Mouse (Mus musculus): ENCODE results near the gene Adh5. TPM values are rescaled to one million over a fixed set of nuclear protein-coding genes. Genes with fewer than 3 reads are reported as not detected.

The Adh5 gene
- total RNA-seq, 2 experiments from 2014 or later = 51.8 to 60.6 TPM

GRCm38 (mm10) chr3:138495166-138496145 lies 52.6 kb downstream of the Adh5 start:
- Histone ChIP-seq H3K4me3 (no peak overlapping the region), H3K27ac (no peak overlapping the region)
- intact Hi-C loops (cut with DNase I) = no loop called here
- DNase-seq = no peak
- TF ChIP-seq CTCF (IDR thresholded peaks at IDR 0.05) = no peak

GRCm38 (mm10) chr3:138498731-138499130 lies 55.8 kb downstream of the Adh5 start:
- no peak for DNase-seq
- no peak overlapping the region for H3K4me3 ChIP-seq
- TF ChIP-seq CTCF (IDR thresholded peaks at IDR 0.05) = no peak
- H3K27ac ChIP-seq = no peak overlapping the region
- intact Hi-C loops (cut with DNase I) = no loop called here

GRCm38 (mm10) chr3:138499854-138500740 lies 57.2 kb downstream of the Adh5 start:
- Histone ChIP-seq H3K27ac (no peak overlapping the region), H3K4me3 (no peak overlapping the region)
- intact Hi-C loops (cut with DNase I) = no loop called here
- no peak for DNase-seq
- no peak for TF ChIP-seq CTCF (IDR thresholded peaks at IDR 0.05)

- H3K27ac ChIP-seq = no peak overlapping the region
- no peak for DNase-seq
- intact Hi-C loops (cut with DNase I) = no loop called here
- TF ChIP-seq CTCF (IDR thresholded peaks at IDR 0.05) = no peak
- H3K4me3 ChIP-seq = no peak overlapping the region
These were observed 60.9 kb downstream of the Adh5 start for GRCm38 (mm10) chr3:138503754-138504153.

Other genes with a start within 250 kb of the Adh5 start
- gene 4930579F01Rik, start 249.3 kb upstream of the Adh5 start, total RNA-seq (2021) = not detected
- gene Adh7, start 225.3 kb upstream of the Adh5 start, total RNA-seq (2021) = under 1 TPM; 0.48 to 0.53 TPM
- 10 to 100 TPM; 19.3 to 27.8 TPM for gene Adh1, start 182.1 kb upstream of the Adh5 start, total RNA-seq (2021)
- gene Adh6a, start 129.8 kb upstream of the Adh5 start, total RNA-seq (2021) = not detected
- not detected for gene Adh6b, start 101.3 kb upstream of the Adh5 start, total RNA-seq (2021)
- gene Adh4, start 27.6 kb upstream of the Adh5 start, total RNA-seq (2021) = not detected
- 10 to 100 TPM; 44.7 to 49.3 TPM for gene Metap1, start 46.4 kb downstream of the Adh5 start, total RNA-seq (2021)
- gene Eif4e, start 83.1 kb downstream of the Adh5 start, total RNA-seq (2021) = 100 to 1,000 TPM; 128 to 156 TPM

Measured in gastrocnemius, adult 2 months (tissue).